Mouse (Mus musculus) layer of hippocampus, adult 2 months (tissue): Measurements from ENCODE around the gene Sgms1. TPM values are rescaled to one million over a fixed set of nuclear protein-coding genes. Genes with fewer than 3 reads are reported as not detected.

Source experiments
- DNase-seq, 2 experiments: peaks; one replicate each; pipeline ENCODE4 v3.0.0; 2022; ENCODE audit warnings: low spot score in 2 of 2
- H3K27ac ChIP-seq: fragments of 200-600 bp; 2 replicates; pipeline ENCODE4 v1.8.1; 2022
- H3K4me3 ChIP-seq: fragments of 200-600 bp; 2 replicates; pipeline ENCODE4 v1.8.1; 2022; ENCODE audit warnings: mild to moderate bottlenecking
- CTCF ChIP-seq: fragments of 200-600 bp; conservative IDR thresholded peaks from 2 replicates; pipeline ENCODE4 v1.8.1; 2022; ENCODE audit warnings: antibody characterized with exemption, mild to moderate bottlenecking, moderate library complexity
- long read RNA-seq, 2 experiments: library from polyadenylated mRNA; stranded (forward); transcript quantifications; one replicate each; pipeline ENCODE4 v2.0.0; 2021; ENCODE audit warnings: borderline mapping rate in 2 of 2
- total RNA-seq, 2 experiments: library from RNA; stranded (reverse); gene quantifications; 2 replicates each; pipeline ENCODE4 v1.2.3; 2021

The Sgms1 gene
- 10 to 100 TPM; 53.9 to 59.6 TPM for total RNA-seq
- long read RNA-seq, experiment 1, transcript Sgms1-212 (6 exons, 3,262 nt) = major isoform, 29 of 50 reads
- long read RNA-seq, experiment 1, transcript Sgms1-201 (10 exons, 3,665 nt) = minor isoform, 10 of 50 reads
- long read RNA-seq, experiment 1, partial matches to known transcripts = 4 of 50 reads
- long read RNA-seq, experiment 1, other reads (novel, unspliced or antisense) = 7 of 50 reads
- long read RNA-seq, experiment 2, transcript Sgms1-212 (6 exons, 3,262 nt) = major isoform, 36 of 68 reads
- long read RNA-seq, experiment 2, transcript Sgms1-201 (10 exons, 3,665 nt) = minor isoform, 11 of 68 reads
- long read RNA-seq, experiment 2, partial matches to known transcripts = 6 of 68 reads
- long read RNA-seq, experiment 2, other reads (novel, unspliced or antisense) = 15 of 68 reads

DNA sequence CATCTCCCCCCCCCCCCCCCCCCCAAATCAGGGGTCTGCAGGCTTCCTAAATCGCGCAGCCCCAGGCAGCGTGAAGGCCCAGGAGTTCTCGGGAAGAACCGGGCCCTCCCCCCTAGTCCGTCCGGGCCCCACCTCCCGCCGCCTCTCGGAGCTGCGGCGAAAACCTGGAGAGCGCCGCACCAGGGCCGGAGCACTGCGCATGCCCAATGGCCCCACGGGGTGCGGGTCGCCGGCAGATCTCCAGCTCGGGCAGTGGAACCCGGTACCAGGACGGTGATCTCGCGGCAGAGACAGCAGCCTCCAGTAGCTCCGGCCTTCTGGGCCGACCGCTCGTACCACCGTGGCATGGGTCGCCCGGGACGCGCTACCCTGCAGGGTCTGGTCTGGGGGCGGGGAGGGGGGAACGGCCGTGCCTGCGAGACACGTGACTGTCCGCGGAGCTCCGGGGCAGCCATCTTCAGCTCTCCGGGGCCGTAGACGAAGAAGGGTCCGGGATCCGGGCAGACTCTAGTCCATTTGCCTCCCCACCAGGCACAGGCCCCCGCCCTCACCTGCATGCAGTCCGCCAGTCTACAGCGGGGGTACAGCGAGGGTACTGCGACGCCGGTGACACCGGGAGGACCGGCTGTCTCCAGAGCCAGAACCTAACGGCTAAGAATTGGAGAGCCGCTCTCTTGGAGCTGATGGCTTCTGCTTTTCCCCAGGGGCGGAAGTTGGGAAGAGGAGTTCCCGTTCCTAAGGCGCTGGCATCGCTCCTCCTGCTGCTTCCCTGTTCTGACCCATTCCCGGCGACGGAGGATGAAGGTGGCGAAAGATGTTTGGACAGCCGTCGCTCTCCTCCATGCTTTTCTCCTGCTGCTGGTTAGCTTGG is at the start of gene Sgms1:
Gene Sgms1 (minus strand): TSS at position 714 of the 871 bp plus-strand sequence.
- H3K27ac ChIP-seq = peak within 1 kb of the TSS; percentile 97
- no peak for TF ChIP-seq CTCF
- peak; percentile 89 to 95 for DNase-seq
- peak within 1 kb of the TSS; percentile 98 for H3K4me3 ChIP-seq

DNA sequence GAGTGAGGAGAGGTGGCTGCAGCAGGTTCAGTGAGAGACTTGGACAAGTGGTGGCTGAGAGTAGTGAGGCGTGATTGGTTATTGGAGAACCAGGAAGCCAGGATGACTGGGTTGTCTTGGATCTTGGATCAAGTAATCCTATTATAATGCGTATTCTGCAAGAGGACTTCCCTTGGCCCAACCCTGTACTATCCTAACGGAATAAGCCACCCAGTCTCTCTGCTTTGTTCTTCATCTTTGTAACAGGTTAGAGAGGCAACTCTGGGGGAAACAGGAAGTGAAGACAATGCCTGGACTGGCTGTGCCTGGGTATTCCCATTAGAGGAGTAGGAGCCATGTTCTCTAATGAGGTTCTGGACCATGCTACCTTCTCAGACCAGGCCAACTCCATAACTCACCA is 36.3 kb upstream of the Sgms1 start:
- Histone ChIP-seq H3K27ac (no peak overlapping the region), H3K4me3 (no peak overlapping the region)
- DNase-seq = no peak
- TF ChIP-seq CTCF = no peak

DNA sequence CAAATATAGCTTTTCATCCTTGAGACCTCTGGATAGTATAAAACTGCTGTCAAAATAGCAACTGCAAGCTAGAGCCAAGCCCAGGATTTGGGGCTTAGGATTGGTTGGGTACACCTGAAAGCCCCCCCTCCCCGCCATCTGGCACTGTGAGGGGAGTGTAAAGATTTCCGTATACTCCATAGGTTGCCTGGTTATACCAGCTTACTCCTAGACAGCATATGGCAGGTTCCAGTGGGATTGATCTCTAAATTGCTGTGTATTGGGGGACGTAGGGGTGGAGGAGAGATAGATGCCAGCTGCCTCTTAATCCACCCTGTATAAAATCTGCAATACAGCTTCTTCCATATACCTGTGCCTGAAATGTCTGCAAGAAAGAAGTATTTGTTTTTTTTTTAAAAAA is 35.2 kb upstream of the Sgms1 start:
- Histone ChIP-seq H3K4me3 (no peak overlapping the region), H3K27ac (no peak overlapping the region)
- TF ChIP-seq CTCF = no peak
- no peak for DNase-seq

DNA sequence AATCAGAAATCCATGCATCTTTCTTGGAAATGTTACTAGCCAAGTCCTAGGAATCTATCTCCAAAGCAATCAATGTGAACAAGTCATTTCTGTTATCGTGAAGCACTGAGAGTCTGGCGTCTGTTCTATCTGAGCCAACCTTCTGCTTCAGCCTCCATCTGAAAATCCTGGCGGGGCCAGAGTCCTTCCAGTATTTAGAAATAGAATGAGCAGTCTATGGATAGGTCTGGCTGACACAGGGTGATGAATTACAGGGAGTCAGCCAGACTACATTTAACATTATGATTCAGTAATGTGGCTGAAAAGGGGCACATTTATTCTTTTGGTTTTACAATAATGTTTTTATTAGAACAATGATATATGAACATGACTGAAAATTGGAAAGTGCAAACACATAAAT is 29.6 kb upstream of the Sgms1 start:
- Histone ChIP-seq H3K27ac (no peak overlapping the region), H3K4me3 (no peak overlapping the region)
- peak in 1 of 2 experiments; percentile 22 for DNase-seq
- TF ChIP-seq CTCF = no peak

DNA sequence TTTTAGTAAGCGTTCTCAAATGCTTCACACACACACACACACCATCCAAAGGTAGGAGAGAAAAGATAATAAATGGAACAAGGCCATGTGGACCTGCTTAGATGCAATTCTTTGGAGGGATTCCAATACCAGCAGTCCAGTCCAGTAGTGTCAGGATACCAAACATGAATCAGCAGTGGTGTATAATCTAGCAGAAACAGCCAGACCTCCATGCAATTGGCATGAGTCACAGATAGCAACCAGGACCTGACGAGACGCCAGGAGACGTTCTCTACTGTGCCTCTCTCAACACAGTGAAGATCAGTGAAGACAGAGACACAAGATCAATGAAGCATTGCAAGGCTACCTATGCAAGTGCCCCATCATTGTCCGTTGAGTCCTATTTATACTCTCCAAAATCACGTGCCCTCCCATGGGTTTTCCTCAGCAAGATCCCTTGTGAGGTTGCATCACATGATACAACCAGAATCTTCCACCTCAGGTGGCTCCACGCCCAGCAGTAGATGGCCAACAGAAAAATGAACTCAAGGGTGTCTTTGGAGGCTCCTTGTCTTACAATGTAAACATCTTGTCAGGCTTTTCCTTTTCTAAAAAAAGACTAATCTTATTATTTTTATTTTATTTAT is 27.3 kb upstream of the Sgms1 start:
- no peak for TF ChIP-seq CTCF
- DNase-seq = no peak
- Histone ChIP-seq H3K4me3 (no peak overlapping the region), H3K27ac (no peak overlapping the region)

DNA sequence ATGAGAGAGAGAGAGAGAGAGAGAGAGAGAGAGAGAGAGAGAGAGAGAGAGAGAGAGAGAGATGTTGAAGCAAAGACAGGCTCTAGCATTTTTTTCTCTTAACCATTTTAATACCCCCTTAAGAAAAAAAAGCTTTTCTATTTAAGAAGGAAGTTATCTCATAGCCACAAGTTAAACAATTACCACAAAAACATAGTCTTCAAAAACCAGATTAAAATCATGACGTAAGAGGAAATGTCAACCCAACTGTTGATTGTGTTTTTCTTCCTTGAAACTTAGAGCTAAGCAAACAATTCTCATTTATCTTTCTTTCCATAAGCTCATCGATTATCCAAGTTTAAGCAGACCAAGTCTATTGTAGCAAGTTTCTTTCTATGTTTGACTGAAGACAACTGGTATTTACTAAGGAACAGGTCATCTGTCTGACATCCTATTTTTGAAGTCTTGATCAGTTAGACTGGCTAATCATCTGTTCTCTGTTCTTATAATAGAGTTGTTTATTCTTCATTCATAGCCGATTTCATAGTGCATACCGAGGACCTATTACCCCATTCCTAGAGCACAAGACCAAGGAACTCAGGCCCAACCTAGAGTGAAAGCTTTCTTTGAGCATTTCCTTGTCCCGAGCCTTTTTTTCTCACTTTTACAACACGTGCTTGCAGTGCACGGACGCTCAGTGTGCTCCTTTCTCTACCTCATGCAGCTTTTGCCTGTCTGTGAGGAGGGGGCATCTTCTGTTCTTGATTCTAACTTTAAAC is 20.3 kb upstream of the Sgms1 start:
- no peak overlapping the region for H3K27ac ChIP-seq
- no peak overlapping the region for H3K4me3 ChIP-seq
- DNase-seq = no peak
- TF ChIP-seq CTCF = no peak

DNA sequence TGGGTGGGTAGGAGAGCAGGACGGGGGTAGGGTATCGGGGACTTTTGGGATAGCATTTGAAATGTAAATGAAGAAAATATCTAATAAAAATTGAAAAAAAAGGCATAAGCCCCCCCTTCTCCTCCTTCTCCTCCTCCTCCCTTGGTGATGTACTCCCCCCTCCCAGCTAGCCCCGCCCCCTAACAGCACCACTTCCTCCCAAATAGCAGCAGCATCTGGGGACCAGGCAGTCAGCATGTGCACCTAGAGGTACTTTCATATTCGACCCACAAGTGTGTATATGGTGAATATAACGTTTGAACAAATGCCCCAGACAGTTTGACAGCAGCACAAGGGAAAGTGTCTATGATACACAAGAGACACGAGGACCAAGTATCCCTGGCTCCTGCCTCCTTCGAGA is 17.2 kb upstream of the Sgms1 start:
- no peak overlapping the region for H3K27ac ChIP-seq
- H3K4me3 ChIP-seq = no peak overlapping the region
- TF ChIP-seq CTCF = no peak
- DNase-seq = no peak

DNA sequence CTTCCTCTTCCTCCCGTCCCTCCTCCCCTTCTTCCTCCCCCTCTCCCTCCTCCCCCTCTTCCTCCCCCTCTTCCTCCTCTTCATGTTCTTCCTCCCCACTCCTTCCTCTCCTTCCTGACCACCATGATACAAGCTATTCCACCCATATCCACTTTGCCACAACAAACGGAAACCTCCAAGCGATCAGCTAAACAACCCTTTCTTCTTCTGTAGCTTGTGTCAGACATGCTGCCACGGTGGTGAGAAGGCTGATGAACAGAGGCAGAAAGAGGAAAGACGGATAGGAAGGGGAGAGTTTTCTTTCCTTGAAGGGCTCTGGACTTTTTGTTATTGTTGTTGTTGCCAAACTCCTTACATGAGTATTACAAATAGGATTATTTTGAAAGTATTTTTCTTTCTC is 14.9 kb upstream of the Sgms1 start:
- DNase-seq = no peak
- Histone ChIP-seq H3K4me3 (no peak overlapping the region), H3K27ac (no peak overlapping the region)
- no peak for TF ChIP-seq CTCF

DNA sequence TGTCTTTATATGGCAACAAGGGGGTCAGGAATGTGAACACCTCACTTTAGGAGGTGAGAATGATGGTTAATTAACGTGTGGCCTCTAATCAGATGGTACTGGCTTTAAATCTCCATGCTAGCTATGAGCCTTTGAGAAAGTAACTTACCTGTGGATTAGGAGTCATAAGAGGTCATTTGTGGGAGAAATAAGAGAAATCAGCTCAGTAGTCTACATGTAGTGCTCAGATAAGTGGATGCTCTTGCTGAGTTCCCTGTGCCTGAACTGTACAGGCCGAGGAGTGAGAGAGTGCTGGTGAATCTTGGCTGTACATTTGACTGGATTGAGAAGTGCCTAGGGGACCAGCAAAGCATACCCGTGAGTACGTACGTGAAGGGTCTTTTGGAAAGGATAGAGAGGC is 14.3 kb upstream of the Sgms1 start:
- no peak overlapping the region for H3K27ac ChIP-seq
- no peak overlapping the region for H3K4me3 ChIP-seq
- DNase-seq = no peak
- TF ChIP-seq CTCF = no peak

DNA sequence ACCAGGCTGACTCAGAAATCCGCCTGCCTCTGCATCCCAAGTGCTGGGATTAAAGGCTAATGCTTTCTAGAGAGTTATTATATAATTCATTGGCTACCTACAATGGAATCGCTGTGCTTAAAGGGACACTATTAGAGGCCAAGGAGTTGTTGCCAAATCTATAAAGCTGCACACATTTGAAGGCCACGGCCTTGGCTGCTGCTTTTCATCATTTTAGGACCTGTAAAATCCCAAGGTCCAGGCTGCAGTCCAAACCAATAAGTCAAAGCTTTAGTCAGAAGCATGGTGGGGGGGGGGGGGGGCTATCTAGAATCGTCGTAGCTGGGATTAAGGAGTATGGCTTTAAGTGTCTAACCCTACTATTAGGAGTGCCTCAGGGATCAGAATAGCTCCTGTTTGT is 9.0 kb upstream of the Sgms1 start:
- no peak overlapping the region for H3K4me3 ChIP-seq
- no peak for DNase-seq

DNA sequence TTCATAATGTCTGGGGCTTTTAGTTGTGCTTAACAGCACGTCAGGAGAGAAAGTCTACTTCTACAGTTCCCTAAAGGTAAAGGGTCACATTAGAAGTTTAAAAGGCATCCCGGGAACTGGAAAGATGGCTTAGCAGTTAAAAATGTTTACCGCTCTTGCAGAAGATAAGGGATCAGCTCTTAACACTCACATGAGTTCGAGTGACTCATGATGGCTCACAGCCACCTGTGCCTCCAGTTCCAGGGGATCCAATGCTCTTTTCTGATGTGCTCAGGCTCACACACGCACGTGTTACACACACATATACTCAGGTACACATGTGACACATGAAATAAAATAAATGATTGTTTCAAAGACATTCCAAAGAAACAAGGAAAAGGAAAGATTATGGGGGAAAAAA is 6.8 kb upstream of the Sgms1 start:
- DNase-seq = no peak
- TF ChIP-seq CTCF = no peak
- H3K27ac ChIP-seq = no peak overlapping the region
- no peak overlapping the region for H3K4me3 ChIP-seq

More for the DNA sequence above, 9.0 kb upstream of the Sgms1 start:
- no peak for TF ChIP-seq CTCF
- H3K27ac ChIP-seq = no peak overlapping the region

DNA sequence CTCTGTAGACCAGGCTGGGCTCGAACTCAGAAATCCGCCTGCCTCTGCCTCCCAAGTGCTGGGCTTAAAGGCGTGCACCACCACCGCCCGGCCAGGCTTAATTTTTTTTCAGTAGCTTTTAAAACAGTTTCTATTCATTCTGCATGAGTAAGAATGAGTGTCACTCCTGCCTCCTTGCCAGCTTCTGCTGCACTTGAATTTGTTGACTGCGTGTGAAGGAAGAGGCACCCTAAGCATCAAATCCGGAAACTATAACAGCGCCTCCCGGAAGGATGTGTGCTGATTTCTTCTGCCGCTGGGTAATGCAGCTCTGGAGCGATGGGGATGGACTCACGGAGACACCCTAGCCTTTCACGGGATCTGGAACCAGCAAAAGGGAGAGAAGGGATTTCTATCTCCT is 5.3 kb upstream of the Sgms1 start:
- Histone ChIP-seq H3K27ac (no peak overlapping the region), H3K4me3 (no peak overlapping the region)
- TF ChIP-seq CTCF = no peak
- DNase-seq = no peak
